Mouse (Mus musculus): ENCODE measurements around the gene D930007J09Rik. TPM values are rescaled to one million over a fixed set of nuclear protein-coding genes. Genes with fewer than 3 reads are reported as not detected.

The D930007J09Rik gene
- polyA plus RNA-seq, 1 experiment from 2014 or later, result not detected

- Histone ChIP-seq H3K9ac (no peak overlapping the region), H3K36me3 (no peaks in the 10 kb centered on the region), H3K9me3 (no peaks in the 10 kb centered on the region), H3K4me1 (no peaks in the 10 kb centered on the region), H3K27ac (no peak overlapping the region), H3K4me2 (replicated peaks) (no peak overlapping the region), H3K27me3 (no peaks in the 10 kb centered on the region), H3K4me3 (no peak overlapping the region)
- no peak for ATAC-seq (ENCODE audit: insufficient number of reproducible peaks, insufficient read depth, low FRiP score, low TSS enrichment)
- 73% methylated on average over 3 of the region's 3 CpGs for WGBS
Measured at GRCm38 (mm10) chr13:32832776-32833175, 30.1 kb upstream of the D930007J09Rik start.

- WGBS, result 86% methylated on average over 3 of the region's 3 CpGs
- Histone ChIP-seq H3K4me2 (replicated peaks) (no peak overlapping the region), H3K9ac (no peak overlapping the region), H3K4me1 (no peaks in the 10 kb centered on the region), H3K27me3 (no peaks in the 10 kb centered on the region), H3K27ac (no peak overlapping the region), H3K9me3 (no peaks in the 10 kb centered on the region), H3K36me3 (no peaks in the 10 kb centered on the region), H3K4me3 (no peak overlapping the region)
- ATAC-seq (ENCODE audit: insufficient number of reproducible peaks, insufficient read depth, low FRiP score, low TSS enrichment), result no peak
Measured at GRCm38 (mm10) chr13:32831505-32832273, 29.0 kb upstream of the D930007J09Rik start.

DNA sequence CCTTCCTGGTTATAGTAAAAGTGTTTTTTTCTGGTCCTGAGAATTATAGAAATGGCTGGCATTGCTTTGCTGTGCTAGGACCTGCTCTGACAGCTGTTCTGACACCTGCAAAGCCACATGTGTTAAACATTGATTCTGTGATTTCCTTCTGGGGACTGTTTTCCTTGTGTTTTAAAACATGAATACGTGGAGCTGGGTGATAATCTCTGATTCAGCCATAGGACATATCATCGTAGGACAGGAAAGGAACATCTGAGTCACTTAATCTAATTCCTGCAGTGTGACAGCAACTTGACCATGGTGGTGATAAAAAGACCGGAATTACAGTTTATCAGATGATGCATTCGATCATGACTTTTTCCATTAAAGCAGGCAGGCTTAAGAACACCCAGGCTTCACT, 26.2 kb upstream of the D930007J09Rik start:
- Histone ChIP-seq H3K4me2 (replicated peaks) (no peak overlapping the region), H3K27ac (no peak overlapping the region), H3K36me3 (no peaks in the 10 kb centered on the region), H3K4me3 (no peak overlapping the region), H3K9me3 (no peaks in the 10 kb centered on the region), H3K27me3 (no peaks in the 10 kb centered on the region), H3K4me1 (no peaks in the 10 kb centered on the region), H3K9ac (no peak overlapping the region)
- no peak for ATAC-seq (ENCODE audit: insufficient number of reproducible peaks, insufficient read depth, low FRiP score, low TSS enrichment)
- WGBS, result 80% methylated on average over 4 of the region's 4 CpGs

- Histone ChIP-seq H3K27me3 (no peaks in the 10 kb centered on the region), H3K4me2 (replicated peaks) (no peak overlapping the region), H3K4me3 (no peak overlapping the region), H3K36me3 (no peaks in the 10 kb centered on the region), H3K9me3 (no peaks in the 10 kb centered on the region), H3K9ac (no peak overlapping the region), H3K4me1 (no peaks in the 10 kb centered on the region), H3K27ac (no peak overlapping the region)
- no peak for ATAC-seq (ENCODE audit: insufficient number of reproducible peaks, insufficient read depth, low FRiP score, low TSS enrichment)
- WGBS, result 53% methylated on average over 4 of the region's 4 CpGs
Measured at GRCm38 (mm10) chr13:32827951-32828350, 25.3 kb upstream of the D930007J09Rik start.

GRCm38 (mm10) chr13:32827111-32827822, 24.6 kb upstream of the D930007J09Rik start:
- Histone ChIP-seq H3K4me1 (no peaks in the 10 kb centered on the region), H3K9me3 (no peaks in the 10 kb centered on the region), H3K36me3 (no peaks in the 10 kb centered on the region), H3K27ac (no peak overlapping the region), H3K4me2 (replicated peaks) (no peak overlapping the region), H3K4me3 (no peak overlapping the region), H3K27me3 (no peaks in the 10 kb centered on the region), H3K9ac (no peak overlapping the region)
- ATAC-seq (ENCODE audit: insufficient number of reproducible peaks, insufficient read depth, low FRiP score, low TSS enrichment), result no peak
- 84% methylated on average over 3 of the region's 3 CpGs for WGBS

- no peak overlapping the region for H3K4me2 ChIP-seq (replicated peaks)
- H3K36me3 ChIP-seq, result peaks cover 13% of the 10 kb centered on the region
- H3K4me1 ChIP-seq, result no peaks in the 10 kb centered on the region
- no peak overlapping the region for H3K9ac ChIP-seq
- no peak overlapping the region for H3K4me3 ChIP-seq
- no peak for ATAC-seq (ENCODE audit: insufficient number of reproducible peaks, insufficient read depth, low FRiP score, low TSS enrichment)
- H3K9me3 ChIP-seq, result no peaks in the 10 kb centered on the region
- 92% methylated on average over 8 of the region's 8 CpGs for WGBS
- no peaks in the 10 kb centered on the region for H3K27me3 ChIP-seq
- H3K27ac ChIP-seq, result no peak overlapping the region
Measured at GRCm38 (mm10) chr13:32825546-32825945, 22.9 kb upstream of the D930007J09Rik start.

DNA sequence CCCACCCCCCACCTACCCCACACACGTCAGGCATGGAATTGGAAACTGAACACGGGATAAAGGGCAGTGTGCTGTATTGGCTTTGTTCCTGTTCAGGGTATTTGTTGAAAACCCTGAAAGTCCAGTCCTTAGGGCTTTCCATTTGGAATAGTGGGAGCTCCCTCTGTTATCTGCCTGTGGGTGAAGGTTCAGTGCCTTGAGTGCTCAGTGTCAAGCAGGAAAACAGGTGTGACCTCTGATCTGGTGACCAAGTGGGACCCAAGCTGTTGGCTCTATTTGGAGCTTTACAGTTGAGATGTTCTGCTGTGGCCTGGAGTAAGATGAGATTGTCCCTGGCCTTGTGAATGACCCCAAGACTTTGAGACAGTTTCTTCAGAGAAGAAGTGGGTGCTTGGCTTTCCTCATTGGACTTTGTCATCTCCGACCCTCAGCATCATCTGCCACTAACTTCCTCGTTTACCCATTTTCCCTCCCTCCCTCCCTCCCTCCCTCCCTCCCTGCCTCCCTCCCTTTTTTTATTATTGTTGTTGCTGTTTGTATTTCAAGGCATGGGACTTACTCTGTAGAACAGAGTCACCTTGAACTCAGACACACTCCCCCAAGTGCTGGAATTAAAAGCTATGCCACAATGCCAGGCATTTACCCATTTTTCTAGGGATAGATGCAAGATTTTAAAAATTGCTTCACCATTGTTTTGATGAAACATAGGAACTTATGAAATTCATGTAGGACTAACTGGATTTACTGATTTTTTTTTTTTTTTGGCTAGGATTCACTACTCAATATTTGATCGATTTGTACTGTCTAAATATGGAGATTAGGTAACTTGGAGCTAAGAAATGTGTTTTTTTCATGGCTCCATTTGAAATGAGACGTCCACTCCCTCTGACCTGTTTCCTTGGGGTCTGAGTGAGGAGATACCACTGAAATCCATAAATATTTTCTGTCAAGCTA, 22.0 kb upstream of the D930007J09Rik start:
- 76% methylated on average over 6 of the region's 6 CpGs for WGBS
- no peak overlapping the region for H3K4me2 ChIP-seq (replicated peaks)
- H3K4me3 ChIP-seq, result no peak overlapping the region
- H3K27ac ChIP-seq, result no peak overlapping the region
- no peak overlapping the region for H3K9ac ChIP-seq
- no peaks in the 10 kb centered on the region for H3K27me3 ChIP-seq
- no peaks in the 10 kb centered on the region for H3K9me3 ChIP-seq
- ATAC-seq (ENCODE audit: insufficient number of reproducible peaks, insufficient read depth, low FRiP score, low TSS enrichment), result no peak
- peaks cover 22% of the 10 kb centered on the region for H3K36me3 ChIP-seq
- no peaks in the 10 kb centered on the region for H3K4me1 ChIP-seq

DNA sequence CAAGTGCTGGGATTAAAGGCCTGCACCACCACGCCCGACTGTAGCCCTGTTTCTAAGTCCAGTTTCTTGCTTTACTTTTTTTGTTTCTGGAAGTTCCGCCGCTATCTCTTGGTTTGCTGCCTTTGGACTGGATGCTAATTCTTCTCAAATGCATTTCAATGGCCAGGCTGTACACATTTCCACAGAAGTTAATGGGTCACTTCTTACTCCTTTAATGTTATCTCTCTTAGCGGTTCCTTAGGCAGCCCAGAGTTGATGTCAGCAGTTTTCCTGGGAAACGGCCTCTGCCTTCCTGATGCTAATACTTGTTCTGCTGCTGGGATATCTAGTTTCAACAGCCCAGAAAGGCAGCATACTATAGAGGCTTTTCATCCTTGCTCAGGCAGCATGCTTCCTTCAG, 20.5 kb upstream of the D930007J09Rik start:
- WGBS, result 82% methylated on average over 6 of the region's 6 CpGs
- Histone ChIP-seq H3K9ac (no peak overlapping the region), H3K27me3 (no peaks in the 10 kb centered on the region), H3K9me3 (no peaks in the 10 kb centered on the region), H3K4me3 (no peak overlapping the region), H3K27ac (no peak overlapping the region), H3K4me2 (replicated peaks) (no peak overlapping the region), H3K36me3 (peaks cover 31% of the 10 kb centered on the region), H3K4me1 (no peaks in the 10 kb centered on the region)
- no peak for ATAC-seq (ENCODE audit: insufficient number of reproducible peaks, insufficient read depth, low FRiP score, low TSS enrichment)

DNA sequence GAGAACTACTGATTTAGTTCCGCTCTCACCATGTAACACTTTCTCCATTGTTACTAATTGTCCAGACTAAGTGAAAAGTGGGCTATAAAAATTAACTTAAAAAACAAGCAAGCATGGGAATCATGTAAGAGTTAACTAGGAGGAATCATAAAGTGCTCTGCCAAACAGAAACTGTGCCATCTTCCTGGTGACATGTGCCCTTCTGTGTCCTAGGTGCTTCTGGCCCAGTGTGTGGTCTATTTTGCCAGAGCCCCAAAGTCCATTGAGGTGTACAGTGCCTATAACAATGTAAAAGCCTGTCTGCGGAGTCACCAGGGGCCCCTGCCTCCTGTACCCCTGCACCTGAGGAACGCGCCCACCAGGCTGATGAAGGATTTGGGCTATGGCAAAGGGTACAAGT, 19.0 kb upstream of the D930007J09Rik start:
- no peak overlapping the region for H3K4me3 ChIP-seq
- peaks cover 43% of the 10 kb centered on the region for H3K36me3 ChIP-seq
- no peak for ATAC-seq (ENCODE audit: insufficient number of reproducible peaks, insufficient read depth, low FRiP score, low TSS enrichment)
- 98% methylated on average over 4 of the region's 4 CpGs for whole genome bisulfite sequencing
- H3K27ac ChIP-seq, result no peak overlapping the region
- no peak overlapping the region for H3K9ac ChIP-seq
- H3K4me1 ChIP-seq, result no peaks in the 10 kb centered on the region
- no peaks in the 10 kb centered on the region for H3K9me3 ChIP-seq
- no peak overlapping the region for H3K4me2 ChIP-seq (replicated peaks)
- no peaks in the 10 kb centered on the region for H3K27me3 ChIP-seq

- H3K4me2 ChIP-seq (replicated peaks), result no peak overlapping the region
- peaks cover 49% of the 10 kb centered on the region for H3K36me3 ChIP-seq
- no peaks in the 10 kb centered on the region for H3K4me1 ChIP-seq
- peak; percentile 15; the same call in 1 of the 2 replicates for ATAC-seq (ENCODE audit: insufficient number of reproducible peaks, insufficient read depth, low FRiP score, low TSS enrichment)
- 92% methylated on average over 5 of the region's 5 CpGs for WGBS
- H3K9me3 ChIP-seq, result no peaks in the 10 kb centered on the region
- H3K27me3 ChIP-seq, result no peaks in the 10 kb centered on the region
- H3K27ac ChIP-seq, result no peak overlapping the region
- no peak overlapping the region for H3K9ac ChIP-seq
- no peak overlapping the region for H3K4me3 ChIP-seq
Measured at GRCm38 (mm10) chr13:32819926-32820325, 17.3 kb upstream of the D930007J09Rik start.

DNA sequence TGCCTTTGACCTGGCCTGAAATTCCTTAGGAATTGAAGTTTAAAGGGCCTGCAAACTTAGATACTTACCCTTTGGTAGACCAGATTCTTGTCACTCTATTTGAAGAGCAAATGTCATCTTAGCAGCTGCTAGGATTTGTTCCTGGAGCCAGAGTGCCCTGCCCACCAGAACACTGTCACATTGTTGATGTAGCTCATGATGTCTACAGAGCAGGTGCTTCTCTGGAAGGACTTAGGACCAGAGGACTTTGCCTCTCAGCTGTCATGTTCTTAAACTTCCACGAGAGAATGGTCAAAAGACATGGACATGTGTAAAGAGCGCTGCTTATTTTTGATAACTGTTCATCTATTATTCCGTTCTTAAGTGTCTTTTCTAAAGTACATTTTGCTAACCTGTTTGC, 16.6 kb upstream of the D930007J09Rik start:
- Histone ChIP-seq H3K27ac (no peak overlapping the region), H3K4me2 (replicated peaks) (no peak overlapping the region), H3K9ac (no peak overlapping the region), H3K4me1 (no peaks in the 10 kb centered on the region), H3K4me3 (no peak overlapping the region), H3K36me3 (peaks cover 52% of the 10 kb centered on the region), H3K9me3 (no peaks in the 10 kb centered on the region), H3K27me3 (no peaks in the 10 kb centered on the region)
- ATAC-seq (ENCODE audit: insufficient number of reproducible peaks, insufficient read depth, low FRiP score, low TSS enrichment), result no peak
- WGBS, result 92% methylated on average over 3 of the region's 3 CpGs
